Mouse (Mus musculus) splenic B cell, adult 2 months (primary cell): Measurements from ENCODE around the gene Zfr2.

Source experiments
- DNase-seq: peaks from one replicate; pipeline ENCODE4 v3.0.0-alpha.2; 2011; ENCODE audit warnings: low read depth, low spot score
- H3K27me3 ChIP-seq: 2 replicates; pipeline ENCODE4 v1.6.1; 2012; ENCODE audit warnings: mild to moderate bottlenecking, low read length, moderate library complexity, mixed read lengths; ENCODE audit not compliant: control insufficient read depth, poor library complexity, insufficient read depth, severe bottlenecking
- H3K36me3 ChIP-seq: 2 replicates; pipeline ENCODE4 v1.6.1; 2012; ENCODE audit warnings: mild to moderate bottlenecking, low read length, moderate library complexity, mixed read lengths; ENCODE audit not compliant: control insufficient read depth, poor library complexity, insufficient read depth, severe bottlenecking

Zfr2 gene

GRCm38 (mm10) chr10:81232580-81233225 is at the start of gene Zfr2:
Zfr2 (plus strand) TSS chr10:81233155.
- Histone ChIP-seq H3K27me3 (no peaks in the 10 kb centered on the region), H3K36me3 (no peaks in the 10 kb centered on the region)
- DNase-seq: peak; percentile 96

GRCm38 (mm10) chr10:81183805-81184204 is 49.1 kb upstream of the Zfr2 start, which contains the start of gene 4930442H23Rik:
4930442H23Rik (minus strand) TSS chr10:81183849.
- H3K36me3 ChIP-seq: peaks cover 27% of the 10 kb centered on the region
- DNase-seq: peak; percentile 4
- H3K27me3 ChIP-seq: no peaks in the 10 kb centered on the region

- peaks cover 18% of the 10 kb centered on the region for H3K36me3 ChIP-seq
- peak; percentile 7 for DNase-seq
- H3K27me3 ChIP-seq: no peaks in the 10 kb centered on the region
Observed at GRCm38 (mm10) chr10:81184765-81185164, 48.2 kb upstream of the Zfr2 start.

GRCm38 (mm10) chr10:81187161-81187560 is 45.8 kb upstream of the Zfr2 start:
- Histone ChIP-seq H3K36me3 (peaks cover 4% of the 10 kb centered on the region), H3K27me3 (no peaks in the 10 kb centered on the region)
- DNase-seq: no peak

GRCm38 (mm10) chr10:81189821-81190220 is 43.1 kb upstream of the Zfr2 start:
- H3K27me3 ChIP-seq: no peaks in the 10 kb centered on the region
- no peak for DNase-seq
- H3K36me3 ChIP-seq: peaks cover 2% of the 10 kb centered on the region

- peaks cover 2% of the 10 kb centered on the region for H3K36me3 ChIP-seq
- peak; percentile 49 for DNase-seq
- H3K27me3 ChIP-seq: no peaks in the 10 kb centered on the region
Observed at GRCm38 (mm10) chr10:81190236-81190911, 42.6 kb upstream of the Zfr2 start.

- peaks cover 2% of the 10 kb centered on the region for H3K36me3 ChIP-seq
- H3K27me3 ChIP-seq: no peaks in the 10 kb centered on the region
- DNase-seq: peak; percentile 39
Observed at GRCm38 (mm10) chr10:81190912-81191321, 42.0 kb upstream of the Zfr2 start.

GRCm38 (mm10) chr10:81191342-81191982 is 41.5 kb upstream of the Zfr2 start:
- DNase-seq: peak; percentile 23
- Histone ChIP-seq H3K27me3 (no peaks in the 10 kb centered on the region), H3K36me3 (peaks cover 2% of the 10 kb centered on the region)

- peaks cover 2% of the 10 kb centered on the region for H3K36me3 ChIP-seq
- H3K27me3 ChIP-seq: no peaks in the 10 kb centered on the region
- peak; percentile 94 for DNase-seq
Observed at GRCm38 (mm10) chr10:81192270-81192967, 40.5 kb upstream of the Zfr2 start.

- H3K36me3 ChIP-seq: peaks cover 2% of the 10 kb centered on the region
- DNase-seq: no peak
Observed at GRCm38 (mm10) chr10:81192968-81193501, 39.9 kb upstream of the Zfr2 start.

GRCm38 (mm10) chr10:81193991-81194774 is 38.8 kb upstream of the Zfr2 start:
- peak; percentile 78 for DNase-seq
- H3K36me3 ChIP-seq: no peaks in the 10 kb centered on the region; the same call in none of the 2 replicates
- H3K27me3 ChIP-seq: no peaks in the 10 kb centered on the region

More at GRCm38 (mm10) chr10:81192968-81193501, 39.9 kb upstream of the Zfr2 start:
- no peaks in the 10 kb centered on the region for H3K27me3 ChIP-seq

- Histone ChIP-seq H3K36me3 (no peaks in the 10 kb centered on the region; the same call in none of the 2 replicates), H3K27me3 (no peaks in the 10 kb centered on the region)
- DNase-seq: no peak
Observed at GRCm38 (mm10) chr10:81195300-81195699, 37.7 kb upstream of the Zfr2 start.

GRCm38 (mm10) chr10:81196470-81197065 is 36.4 kb upstream of the Zfr2 start:
- DNase-seq: no peak
- Histone ChIP-seq H3K27me3 (no peaks in the 10 kb centered on the region), H3K36me3 (no peaks in the 10 kb centered on the region)
